Mouse (Mus musculus) testis, adult 2 months (tissue): ENCODE data around the gene Tprgl.
A peak's percentile ranks its signal among the peaks of the same experiment; 100 is the strongest.

Experiments used
- CTCF ChIP-seq: fragments of 200-500 bp; IDR thresholded peaks from 2 replicates; pipeline ENCODE4 v1.5.1; 2012; ENCODE audit warnings: low read depth, mild to moderate bottlenecking, inconsistent platforms, low read length, moderate library complexity; ENCODE audit not compliant: control insufficient read depth, insufficient read depth, insufficient replicate concordance
- POLR2A ChIP-seq: fragments of 200-500 bp; IDR thresholded peaks from 2 replicates; pipeline ENCODE4 v1.6.1; 2012; ENCODE audit warnings: low read depth, mild to moderate bottlenecking, inconsistent platforms, low read length, moderate library complexity; ENCODE audit not compliant: control insufficient read depth

- TF ChIP-seq CTCF = peak; percentile 68; the same call in 1 of the 2 replicates
- TF ChIP-seq POLR2A = no peak
Observed at GRCm38 (mm10) chr4:154167053-154167452, 6.6 kb upstream of the Tprgl start.
